Mouse (Mus musculus): ENCODE results near the gene Lrrc25. TPM values are rescaled to one million over a fixed set of nuclear protein-coding genes. Genes with fewer than 3 reads are reported as not detected.

Gene Lrrc25
- total RNA-seq, 2 experiments from 2014 or later = 0.37 to 0.61 TPM

GRCm38 (mm10) chr8:70610796-70611771, 4.9 kb upstream of the Lrrc25 start:
- ATAC-seq (replicated peaks; ENCODE audit: low FRiP score, low TSS enrichment, poor library complexity, severe bottlenecking) = peak; percentile 26

DNA sequence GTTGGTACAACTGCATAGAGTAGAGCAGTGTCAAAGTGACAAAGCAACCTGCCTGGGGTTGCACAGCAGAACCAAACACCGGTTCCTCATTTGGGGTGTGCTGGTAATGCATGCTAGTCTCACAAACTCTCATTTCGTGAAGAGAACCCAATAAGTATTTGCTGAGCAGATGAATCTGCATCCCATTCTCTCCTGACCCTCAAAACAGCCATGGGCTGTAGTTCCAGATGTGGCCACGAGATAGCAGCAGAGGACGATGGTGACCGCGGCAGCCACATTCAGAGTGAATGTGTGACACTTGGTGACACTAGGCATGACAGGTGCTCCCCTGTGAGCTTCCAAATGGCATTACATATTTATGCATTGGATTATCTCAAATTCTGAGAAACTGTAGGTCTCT, 4.1 kb upstream of the Lrrc25 start:
- peak; percentile 48 for ATAC-seq (replicated peaks; ENCODE audit: low FRiP score, low TSS enrichment, poor library complexity, severe bottlenecking)

GRCm38 (mm10) chr8:70613763-70614162, 2.2 kb upstream of the Lrrc25 start:
- ATAC-seq (replicated peaks; ENCODE audit: low FRiP score, low TSS enrichment, poor library complexity, severe bottlenecking) = no peak

GRCm38 (mm10) chr8:70614469-70614868, 1.5 kb upstream of the Lrrc25 start:
- ATAC-seq (replicated peaks; ENCODE audit: low FRiP score, low TSS enrichment, poor library complexity, severe bottlenecking) = no peak

DNA sequence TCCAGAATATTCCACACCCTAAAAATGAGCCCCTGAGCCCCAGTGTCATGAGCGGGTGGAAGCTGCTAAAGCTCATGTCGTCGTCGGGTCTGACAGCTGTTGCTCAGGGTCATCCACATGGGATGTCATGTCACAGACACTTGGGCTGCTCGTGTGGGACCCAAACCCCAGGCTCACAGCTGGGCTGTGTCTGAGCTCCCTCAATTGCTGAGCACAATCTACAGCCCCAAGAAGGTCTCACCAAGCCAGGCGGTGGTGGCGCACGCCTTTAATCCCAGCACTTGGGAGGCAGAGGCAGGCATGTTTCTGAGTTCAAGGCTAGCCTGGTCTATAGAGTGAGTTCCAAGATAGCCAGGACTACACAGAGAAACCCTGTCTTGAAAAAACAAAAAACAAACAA, 674 bp upstream of the Lrrc25 start:
- ATAC-seq (replicated peaks; ENCODE audit: low FRiP score, low TSS enrichment, poor library complexity, severe bottlenecking) = no peak

DNA sequence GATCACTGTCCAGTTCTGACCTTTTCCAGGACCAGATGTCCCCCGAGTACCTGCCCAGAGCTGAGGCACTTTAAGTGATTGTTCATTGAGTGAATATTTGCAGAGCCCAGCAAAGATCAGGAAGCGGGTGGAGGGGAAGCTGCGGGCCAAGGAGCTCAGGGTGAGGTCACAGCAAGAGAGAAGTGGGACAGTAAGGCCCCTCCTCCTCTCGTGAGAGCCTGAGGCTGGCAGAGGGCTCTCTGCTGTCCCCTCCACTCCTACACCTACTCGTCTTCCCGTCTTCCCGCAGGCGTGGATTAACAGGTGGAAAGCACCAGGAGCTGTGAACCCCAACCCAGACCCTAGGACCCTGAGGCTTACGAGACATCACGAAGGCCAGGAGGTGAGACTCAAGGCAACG, 690 bp downstream of the Lrrc25 start:
- no peak for ATAC-seq (replicated peaks; ENCODE audit: low FRiP score, low TSS enrichment, poor library complexity, severe bottlenecking)

- peak; percentile 69 for ATAC-seq (replicated peaks; ENCODE audit: low FRiP score, low TSS enrichment, poor library complexity, severe bottlenecking)
Observed at GRCm38 (mm10) chr8:70617985-70618384, 2.0 kb downstream of the Lrrc25 start.

DNA sequence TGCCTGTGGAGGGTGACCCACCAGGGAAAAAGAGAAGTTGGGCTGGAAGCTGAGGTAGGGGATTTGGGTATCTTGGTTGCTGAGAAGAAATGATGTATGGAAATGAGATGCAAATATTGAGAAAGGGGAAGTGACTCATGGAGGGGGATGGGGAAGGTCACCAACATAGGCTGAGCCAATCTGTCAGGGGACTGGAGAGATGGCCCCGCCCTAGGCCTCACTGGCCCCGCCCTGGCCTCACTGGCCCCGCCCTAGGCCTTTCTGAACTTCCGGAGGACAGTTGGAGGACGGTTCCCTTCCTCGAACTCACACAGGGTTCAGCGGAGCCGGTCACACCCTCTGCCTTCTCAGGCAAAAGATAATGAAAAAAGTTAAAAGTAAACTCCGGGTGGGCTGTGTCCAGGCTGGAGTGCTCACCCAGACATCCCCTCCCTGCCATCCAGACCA, 3.0 kb downstream of the Lrrc25 start:
- peak; percentile 74 for ATAC-seq (replicated peaks; ENCODE audit: low FRiP score, low TSS enrichment, poor library complexity, severe bottlenecking)

DNA sequence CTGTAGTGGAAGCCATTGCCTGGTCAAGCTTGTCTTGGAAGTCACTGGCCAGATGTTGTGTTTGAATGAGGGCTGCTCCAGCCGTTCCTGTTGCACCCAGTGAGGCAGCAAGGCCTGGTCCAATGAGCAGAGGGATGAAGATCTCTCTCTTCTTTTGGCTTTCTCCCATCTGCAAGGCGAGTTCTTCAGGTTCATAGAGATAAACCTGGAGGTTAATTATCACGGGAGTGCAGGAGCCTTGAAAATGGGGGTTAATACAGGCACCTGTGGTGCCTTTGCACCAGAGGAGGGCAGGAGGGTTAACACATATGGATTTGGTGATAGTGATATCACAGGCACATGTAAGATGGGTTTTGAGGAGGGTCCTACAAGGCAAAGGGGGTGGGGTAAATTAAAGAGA, 6.3 kb downstream of the Lrrc25 start:
- peak; percentile 23 for ATAC-seq (replicated peaks; ENCODE audit: low FRiP score, low TSS enrichment, poor library complexity, severe bottlenecking)

GRCm38 (mm10) chr8:70625104-70625503, 9.1 kb downstream of the Lrrc25 start:
- no peak for ATAC-seq (replicated peaks; ENCODE audit: low FRiP score, low TSS enrichment, poor library complexity, severe bottlenecking)

- ATAC-seq (replicated peaks; ENCODE audit: low FRiP score, low TSS enrichment, poor library complexity, severe bottlenecking) = no peak
Observed at GRCm38 (mm10) chr8:70627041-70627440, 11.1 kb downstream of the Lrrc25 start.

- no peak for ATAC-seq (replicated peaks; ENCODE audit: low FRiP score, low TSS enrichment, poor library complexity, severe bottlenecking)
Observed at GRCm38 (mm10) chr8:70628986-70629490, 13.1 kb downstream of the Lrrc25 start.

DNA sequence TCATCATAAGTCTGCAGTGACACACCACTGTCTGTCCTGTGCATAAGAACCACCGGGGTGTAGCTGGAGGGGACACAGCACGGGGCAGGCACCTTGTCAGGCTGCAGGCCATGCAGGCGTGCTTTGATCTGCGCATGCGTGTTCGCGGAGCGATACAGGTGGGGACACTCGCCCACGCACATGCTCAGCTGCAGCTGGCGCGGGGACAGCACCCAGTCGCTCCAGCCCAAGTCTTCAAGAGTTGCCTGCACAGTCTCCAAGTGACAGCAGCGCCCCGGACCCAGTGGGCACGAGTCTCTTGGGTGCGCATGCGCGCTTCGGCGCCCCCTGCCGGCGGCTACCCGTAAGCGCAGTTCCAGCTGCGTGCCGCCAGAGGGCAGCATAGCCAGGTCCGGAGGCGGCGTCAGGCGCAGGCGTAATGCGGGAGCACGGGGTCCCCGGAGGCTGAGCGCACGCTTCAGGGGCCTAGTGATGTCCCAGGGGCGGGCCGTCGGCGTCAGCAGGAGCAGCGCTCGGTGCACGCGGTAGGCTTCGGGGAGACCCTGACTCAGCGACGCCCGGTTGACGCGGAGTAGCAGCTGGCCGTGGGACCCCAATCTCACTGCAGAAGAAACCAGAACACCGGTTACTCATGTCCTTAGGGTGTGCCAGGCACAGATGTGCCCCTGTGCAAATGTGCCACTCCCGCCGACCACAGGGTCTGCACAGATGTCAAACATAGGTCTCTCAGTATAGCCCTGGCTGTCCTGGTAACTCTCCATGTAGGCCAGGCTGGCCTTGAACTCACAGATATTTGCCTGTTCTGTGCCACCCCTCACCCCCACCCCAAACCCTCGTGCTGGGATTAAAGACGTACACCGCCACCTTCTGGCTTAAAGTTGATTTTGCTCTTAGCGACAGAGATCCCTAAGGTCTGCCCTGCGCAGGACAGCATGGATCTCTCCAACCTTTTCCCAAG, 13.9 kb downstream of the Lrrc25 start:
- ATAC-seq (replicated peaks; ENCODE audit: low FRiP score, low TSS enrichment, poor library complexity, severe bottlenecking) = peak; percentile 65

- ATAC-seq (replicated peaks; ENCODE audit: low FRiP score, low TSS enrichment, poor library complexity, severe bottlenecking) = peak; percentile 52
Observed at GRCm38 (mm10) chr8:70630532-70631381, 14.8 kb downstream of the Lrrc25 start.

DNA sequence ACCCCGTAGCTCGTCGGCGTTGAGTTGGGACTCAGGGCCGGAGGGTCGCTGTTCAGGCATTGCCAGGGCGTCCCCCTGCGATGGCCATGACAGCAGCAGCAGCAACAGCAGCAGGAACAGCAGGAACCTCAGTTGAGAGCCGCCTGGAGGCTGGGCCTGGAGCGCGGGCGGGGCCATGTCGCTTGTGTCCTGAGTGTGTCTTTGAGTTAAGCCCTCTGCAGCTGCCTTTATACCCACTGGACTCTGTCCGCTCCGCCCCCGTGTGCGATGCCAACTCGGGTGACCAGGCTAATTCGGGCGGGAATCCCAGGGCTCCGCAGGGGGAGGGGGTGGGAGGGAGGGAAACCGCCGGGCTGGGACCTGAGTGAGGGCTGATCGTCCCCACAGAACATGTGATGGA, 15.5 kb downstream of the Lrrc25 start:
- ATAC-seq (replicated peaks; ENCODE audit: low FRiP score, low TSS enrichment, poor library complexity, severe bottlenecking) = no peak

GRCm38 (mm10) chr8:70632346-70632892, 16.5 kb downstream of the Lrrc25 start, which contains the start of gene Gdf15:
Gene Gdf15 (minus strand): TSS chr8:70632456.
- ATAC-seq (replicated peaks; ENCODE audit: low FRiP score, low TSS enrichment, poor library complexity, severe bottlenecking) = no peak

DNA sequence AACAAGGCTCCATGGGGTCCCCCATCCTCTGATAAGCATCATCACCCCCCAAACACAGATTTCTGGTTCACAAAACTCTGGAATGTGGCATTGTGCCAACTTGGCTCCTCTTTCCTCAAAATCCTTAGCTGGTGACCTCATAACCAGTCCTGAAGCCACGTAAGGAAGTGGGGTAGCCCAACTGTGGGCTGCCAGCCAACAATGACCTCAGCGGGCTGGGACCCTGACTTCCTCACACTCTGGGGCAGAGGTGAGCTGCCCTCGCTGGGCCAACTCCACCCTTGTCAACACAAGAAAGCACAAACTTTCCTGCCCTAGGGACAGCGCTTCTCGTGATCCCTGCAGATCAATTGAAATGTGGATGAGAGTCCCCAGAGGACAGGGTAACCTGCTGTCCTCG, 18.1 kb downstream of the Lrrc25 start:
- ATAC-seq (replicated peaks; ENCODE audit: low FRiP score, low TSS enrichment, poor library complexity, severe bottlenecking) = no peak

- no peak for ATAC-seq (replicated peaks; ENCODE audit: low FRiP score, low TSS enrichment, poor library complexity, severe bottlenecking)
Observed at GRCm38 (mm10) chr8:70635527-70635926, 19.6 kb downstream of the Lrrc25 start.

GRCm38 (mm10) chr8:70636838-70637237, 20.9 kb downstream of the Lrrc25 start:
- no peak for ATAC-seq (replicated peaks; ENCODE audit: low FRiP score, low TSS enrichment, poor library complexity, severe bottlenecking)
